Mouse (Mus musculus) ES-E14 (cell line): ENCODE results near the gene Srrm3. TPM values are rescaled to one million over a fixed set of nuclear protein-coding genes. Genes with fewer than 3 reads are reported as not detected.
A peak's percentile ranks its signal among the peaks of the same experiment; 100 is the strongest.

Experiments
- DNase-seq: peaks from one replicate; pipeline ENCODE4 v3.0.0-alpha.2; 2013; ENCODE audit warnings: low read depth, low spot score
- H3K27ac ChIP-seq: 2 replicates; pipeline ENCODE4 v1.5.1; 2012; ENCODE audit warnings: low read depth, mild to moderate bottlenecking, low read length, moderate library complexity, mixed read lengths; ENCODE audit not compliant: poor library complexity, insufficient read depth, severe bottlenecking
- H3K36me3 ChIP-seq: 2 replicates; pipeline ENCODE4 v1.6.1; 2012; ENCODE audit warnings: mild to moderate bottlenecking, low read length, moderate library complexity, mixed read lengths; ENCODE audit not compliant: control insufficient read depth, poor library complexity, insufficient read depth, severe bottlenecking
- H3K4me1 ChIP-seq, 2 experiments: fragments of 150-350 bp in 1 of 2; sonication (generic) in 1 of 2; 2 replicates each; pipeline ENCODE4 v1.6.1; 2012; ENCODE audit warnings: low read length in 2 of 2, mild to moderate bottlenecking in 1 of 2, mixed read lengths in 1 of 2; ENCODE audit not compliant: control insufficient read depth in 2 of 2, insufficient read depth in 2 of 2, poor library complexity in 1 of 2
- H3K4me3 ChIP-seq, 2 experiments: fragments of 150-350 bp in 1 of 2; sonication (generic) in 1 of 2; 2 replicates each; pipeline ENCODE4 v1.5.1; 2012; ENCODE audit warnings: low read length in 2 of 2, low read depth in 1 of 2, mild to moderate bottlenecking in 1 of 2, mixed read lengths in 1 of 2; ENCODE audit not compliant: insufficient read depth in 1 of 2, poor library complexity in 1 of 2, severe bottlenecking in 1 of 2
- H3K9ac ChIP-seq: 2 replicates; pipeline ENCODE4 v1.6.1; 2012; ENCODE audit warnings: low read depth, mild to moderate bottlenecking, low read length, mixed read lengths; ENCODE audit not compliant: poor library complexity, insufficient read depth, severe bottlenecking
- H3K9me3 ChIP-seq: fragments of 150-350 bp; sonication (generic); 2 replicates; pipeline ENCODE4 v1.6.1; 2012; ENCODE audit warnings: low read depth, mild to moderate bottlenecking, low read length; ENCODE audit not compliant: control insufficient read depth, insufficient read depth
- CHD2 ChIP-seq: IDR thresholded peaks from 2 replicates; pipeline ENCODE4 v1.6.1; 2014; ENCODE audit warnings: mild to moderate bottlenecking, low read depth, low read length, inconsistent platforms
- HCFC1 ChIP-seq: IDR thresholded peaks from 2 replicates; pipeline ENCODE4 v1.6.1; 2012; ENCODE audit warnings: low read length, inconsistent platforms, borderline replicate concordance; ENCODE audit not compliant: insufficient read depth
- MAFK ChIP-seq: IDR thresholded peaks from 2 replicates; pipeline ENCODE4 v1.6.1; 2014; ENCODE audit warnings: mild to moderate bottlenecking, low read depth, low read length, inconsistent platforms; ENCODE audit not compliant: insufficient read depth
- ZC3H11A ChIP-seq: IDR thresholded peaks from 2 replicates; pipeline ENCODE4 v1.6.1; 2012; ENCODE audit warnings: low read depth, mild to moderate bottlenecking, inconsistent platforms, low read length, borderline replicate concordance
- ZNF384 ChIP-seq: IDR thresholded peaks from 2 replicates; pipeline ENCODE4 v1.6.1; 2012; ENCODE audit warnings: low read depth, low read length, inconsistent platforms
- in situ Hi-C, 2 experiments: fragments of 600-800 bp; cut with MboI; formaldehyde crosslinking; loops; one replicate each; pipeline ENCODE4 v1.15.1; 2025; ENCODE audit warnings: low sequenced_read_pairs in 2 of 2, inconsistent platforms in 1 of 2; ENCODE audit not compliant: unreplicated experiment in 2 of 2
- total RNA-seq: library from RNA; depleted of rRNA; stranded (reverse); fragments of 300-350 nt; gene quantifications from 2 replicates; pipeline ENCODE4 v1.2.3, GENCODE M21; 2012

The Srrm3 gene
- total RNA-seq, 1 experiment = 0.18 TPM

- no peak overlapping the region for H3K9ac ChIP-seq
- peak overlapping the region; percentile 1 to 11; a peak in 2 of 4 replicates for H3K4me3 ChIP-seq
- in situ Hi-C loops = no loop called here
- TF ChIP-seq ZC3H11A = no peak
- no peak for TF ChIP-seq CHD2
- no peak for TF ChIP-seq HCFC1
- TF ChIP-seq MAFK = no peak
- TF ChIP-seq ZNF384 = no peak
- no peaks in the 10 kb centered on the region for H3K9me3 ChIP-seq
- H3K36me3 ChIP-seq = no peaks in the 10 kb centered on the region
- H3K27ac ChIP-seq = no peak overlapping the region
- DNase-seq = no peak
- peaks cover 0 to 12% of the 10 kb centered on the region in 2 experiments; a peak in 2 of 4 replicates for H3K4me1 ChIP-seq
These were observed 44.3 kb downstream of the Srrm3 start for GRCm38 (mm10) chr5:135851024-135851423.

GRCm38 (mm10) chr5:135851481-135851880 is 44.8 kb downstream of the Srrm3 start:
- Histone ChIP-seq H3K9ac (no peak overlapping the region), H3K4me1 (peaks cover 0 to 13% of the 10 kb centered on the region in 2 experiments; a peak in 2 of 4 replicates), H3K36me3 (no peaks in the 10 kb centered on the region), H3K9me3 (no peaks in the 10 kb centered on the region), H3K4me3 (peak overlapping the region in 1 of 2 experiments; percentile 63; a peak in 2 of 4 replicates), H3K27ac (no peak overlapping the region)
- in situ Hi-C loops = no loop called here
- TF ChIP-seq MAFK (no peak), ZC3H11A (no peak), CHD2 (no peak), ZNF384 (no peak), HCFC1 (no peak)
- no peak for DNase-seq

GRCm38 (mm10) chr5:135852421-135852820 is 45.7 kb downstream of the Srrm3 start:
- H3K36me3 ChIP-seq = no peaks in the 10 kb centered on the region
- TF ChIP-seq HCFC1 = no peak
- no peak for TF ChIP-seq CHD2
- TF ChIP-seq ZC3H11A = no peak
- TF ChIP-seq MAFK = no peak
- TF ChIP-seq ZNF384 = no peak
- DNase-seq = peak; percentile 79
- H3K9ac ChIP-seq = peak overlapping the region; percentile 42; the same call in 1 of the 2 replicates
- in situ Hi-C loops = no loop called here
- H3K9me3 ChIP-seq = no peaks in the 10 kb centered on the region
- H3K4me1 ChIP-seq = peaks cover 2 to 10% of the 10 kb centered on the region in 2 experiments; a peak in 2 of 4 replicates
- H3K4me3 ChIP-seq = peak overlapping the region; percentile 57 to 63
- no peak overlapping the region for H3K27ac ChIP-seq

- H3K9ac ChIP-seq = no peak overlapping the region
- TF ChIP-seq ZNF384 = no peak
- TF ChIP-seq ZC3H11A = no peak
- no peak for TF ChIP-seq CHD2
- no peak for TF ChIP-seq HCFC1
- no peak for TF ChIP-seq MAFK
- no peaks in the 10 kb centered on the region for H3K36me3 ChIP-seq
- no peaks in the 10 kb centered on the region for H3K9me3 ChIP-seq
- no peak overlapping the region for H3K27ac ChIP-seq
- H3K4me3 ChIP-seq = no peak overlapping the region
- H3K4me1 ChIP-seq = peaks cover 2 to 13% of the 10 kb centered on the region in 2 experiments; a peak in 2 of 4 replicates
- in situ Hi-C loops = no loop called here
- DNase-seq = no peak
These were observed 47.0 kb downstream of the Srrm3 start for GRCm38 (mm10) chr5:135853731-135854130.

- Histone ChIP-seq H3K27ac (no peak overlapping the region), H3K36me3 (no peaks in the 10 kb centered on the region), H3K9me3 (no peaks in the 10 kb centered on the region), H3K9ac (no peak overlapping the region), H3K4me3 (no peak overlapping the region), H3K4me1 (peaks cover 2 to 13% of the 10 kb centered on the region in 2 experiments; a peak in 2 of 4 replicates)
- DNase-seq = no peak
- in situ Hi-C loops = no loop called here
- TF ChIP-seq HCFC1 = no peak
- TF ChIP-seq MAFK = no peak
- no peak for TF ChIP-seq ZC3H11A
- no peak for TF ChIP-seq CHD2
- no peak for TF ChIP-seq ZNF384
These were observed 48.5 kb downstream of the Srrm3 start for GRCm38 (mm10) chr5:135855156-135855555.
